Mouse (Mus musculus) stomach, embryonic 15.5 days (tissue): Measurements from ENCODE around the gene Rassf6. TPM values are rescaled to one million over a fixed set of nuclear protein-coding genes. Genes with fewer than 3 reads are reported as not detected.
"Not testable (repeated sequence)": the region's sequence is repeated elsewhere in the genome, so short reads cannot be mapped to it uniquely, and the experiment has no call there.

ENCODE experiments used
- ATAC-seq: fragments of 200-750 bp; cut with Nextera tagmentation; 2 replicates; pipeline ENCODE4 v1.8.0; 2017; ENCODE audit warnings: low read depth, moderate number of reproducible peaks, moderate TSS enrichment; ENCODE audit not compliant: insufficient read depth, low FRiP score
- H3K27ac ChIP-seq: fragments of 300-500 bp; sonication (generic); 2 replicates; pipeline ENCODE4 v1.5.1; 2015; ENCODE audit warnings: mild to moderate bottlenecking, inconsistent platforms
- H3K27me3 ChIP-seq: fragments of 300-500 bp; sonication (generic); replicated peaks from 2 replicates; pipeline ENCODE4 v1.6.1; 2015; ENCODE audit warnings: inconsistent platforms
- H3K36me3 ChIP-seq: fragments of 300-500 bp; sonication (generic); 2 replicates; pipeline ENCODE4 v1.6.1; 2015; ENCODE audit warnings: inconsistent platforms
- H3K4me1 ChIP-seq: fragments of 300-500 bp; sonication (generic); 2 replicates; pipeline ENCODE4 v1.6.1; 2015; ENCODE audit warnings: inconsistent platforms
- H3K4me2 ChIP-seq: fragments of 300-500 bp; sonication (generic); 2 replicates; pipeline ENCODE4 v1.6.1; 2015; ENCODE audit warnings: mild to moderate bottlenecking, inconsistent platforms
- H3K4me3 ChIP-seq: fragments of 300-500 bp; sonication (generic); replicated peaks from 2 replicates; pipeline ENCODE4 v1.5.1; 2015; ENCODE audit warnings: inconsistent platforms
- H3K9ac ChIP-seq: fragments of 300-500 bp; sonication (generic); 2 replicates; pipeline ENCODE4 v1.6.1; 2015; ENCODE audit warnings: inconsistent platforms
- H3K9me3 ChIP-seq: fragments of 300-500 bp; sonication (generic); 2 replicates; pipeline ENCODE4 v1.6.1; 2016; ENCODE audit warnings: inconsistent platforms
- WGBS: fragments of 180-500 bp; shearing (Covaris S2); methylation state at CpG from one replicate; pipeline ENCODE4 v1.1.7; 2015; 5-methylcytosine and 5-hydroxymethylcytosine counted together
- polyA plus RNA-seq: library from polyadenylated mRNA; unstranded; fragments of >200 nt; fragmentation: Nextera tagmentation; extraction: Ambion mirVana; gene quantifications from 2 replicates; pipeline ENCODE4 v1.2.1, GENCODE M21; 2015

The Rassf6 gene
- polyA plus RNA-seq, 1 experiment from 2014 or later, result 12.8 TPM

GRCm38 (mm10) chr5:90621726-90622125 is 18.7 kb downstream of the Rassf6 start:
- ATAC-seq, result no peak

DNA sequence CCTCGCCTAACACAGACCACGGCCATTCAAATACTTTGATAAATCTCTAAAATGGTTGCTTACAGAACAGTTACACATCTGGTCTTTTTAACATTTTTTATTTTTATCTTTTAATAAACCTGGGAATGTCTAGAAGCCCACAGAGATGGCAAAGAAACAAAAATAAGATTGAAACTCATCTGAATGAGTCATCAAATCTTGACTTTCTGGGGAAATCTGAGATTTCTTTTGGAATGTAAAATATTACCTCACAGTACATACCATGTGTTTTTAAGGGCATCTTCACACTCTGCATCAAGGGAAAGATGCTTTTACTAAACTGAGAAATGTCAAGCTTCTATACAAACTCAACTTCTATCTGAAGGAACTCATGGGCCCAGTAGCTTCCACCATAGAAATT is 19.1 kb downstream of the Rassf6 start:
- no peaks in the 10 kb centered on the region for H3K9me3 ChIP-seq
- no peak overlapping the region for H3K4me2 ChIP-seq
- WGBS, result 88% methylated on average over 2 of the region's 2 CpGs
- H3K36me3 ChIP-seq, result no peaks in the 10 kb centered on the region
- no peaks in the 10 kb centered on the region for H3K27me3 ChIP-seq
- H3K4me3 ChIP-seq, result no peak overlapping the region
- no peak overlapping the region for H3K27ac ChIP-seq
- H3K4me1 ChIP-seq, result no peaks in the 10 kb centered on the region
- no peak overlapping the region for H3K9ac ChIP-seq
- ATAC-seq, result no peak

More at GRCm38 (mm10) chr5:90621726-90622125, 18.7 kb downstream of the Rassf6 start:
- H3K4me2 ChIP-seq, result no peak overlapping the region
- H3K4me1 ChIP-seq, result no peaks in the 10 kb centered on the region
- WGBS, result 84% methylated on average over 6 of the region's 6 CpGs
- no peak overlapping the region for H3K4me3 ChIP-seq
- H3K9me3 ChIP-seq, result no peaks in the 10 kb centered on the region
- no peaks in the 10 kb centered on the region for H3K36me3 ChIP-seq
- H3K27ac ChIP-seq, result no peak overlapping the region
- no peaks in the 10 kb centered on the region for H3K27me3 ChIP-seq
- H3K9ac ChIP-seq, result no peak overlapping the region

DNA sequence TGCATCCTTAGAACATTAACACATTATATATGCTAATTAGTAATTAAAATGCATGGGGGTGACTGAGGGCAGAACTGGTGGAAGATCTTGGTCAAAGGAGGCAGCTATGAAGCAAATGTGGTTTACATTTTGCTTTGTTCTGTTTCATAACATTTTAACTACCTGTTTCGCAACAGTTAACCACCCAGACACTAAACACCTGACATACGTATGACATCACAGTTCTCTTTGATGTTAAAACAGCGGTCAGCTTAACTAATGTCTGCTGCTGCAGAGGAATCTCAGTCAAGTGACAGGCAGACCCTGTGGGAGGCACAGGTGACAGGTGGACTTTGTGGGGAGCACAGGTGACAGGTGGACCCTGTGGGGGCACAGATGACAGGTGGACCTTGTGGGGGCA is 22.6 kb downstream of the Rassf6 start:
- no peak overlapping the region for H3K9ac ChIP-seq
- no peak overlapping the region for H3K27ac ChIP-seq
- no peaks in the 10 kb centered on the region for H3K27me3 ChIP-seq
- no peaks in the 10 kb centered on the region for H3K36me3 ChIP-seq
- no peak overlapping the region for H3K4me3 ChIP-seq
- no peak overlapping the region for H3K4me2 ChIP-seq
- 85% methylated on average over 3 of the region's 3 CpGs for WGBS
- 0 out of 2 replicates have a peak, but pooled peaks have one; percentile 35 for ATAC-seq
- H3K9me3 ChIP-seq, result no peaks in the 10 kb centered on the region
- no peaks in the 10 kb centered on the region for H3K4me1 ChIP-seq

DNA sequence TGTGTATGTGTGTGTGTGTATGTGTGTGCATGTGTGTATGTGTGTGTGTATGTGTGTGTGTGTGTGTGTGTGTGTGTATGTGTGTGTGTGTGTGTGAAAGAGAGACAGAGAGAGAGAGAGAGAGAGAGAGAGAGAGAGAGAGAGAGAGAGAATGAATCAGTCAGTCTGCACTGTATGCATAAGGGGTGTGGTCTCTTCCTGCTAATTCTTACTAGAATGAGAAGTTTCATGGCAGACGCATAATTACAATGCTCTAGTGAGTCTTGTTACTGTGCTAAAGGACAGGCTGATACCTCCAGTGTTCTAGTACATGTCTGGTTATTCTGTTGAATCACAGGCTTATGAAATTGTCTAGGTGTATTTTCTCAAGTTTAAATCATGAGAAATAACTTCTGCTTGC is 27.7 kb downstream of the Rassf6 start:
- not testable (repeated sequence) for H3K4me3 ChIP-seq, H3K27ac ChIP-seq, ATAC-seq, H3K9ac ChIP-seq, H3K4me1 ChIP-seq, H3K27me3 ChIP-seq, H3K9me3 ChIP-seq, H3K36me3 ChIP-seq, H3K4me2 ChIP-seq
- 57% methylated on average over 1 of the region's 1 CpGs for WGBS

DNA sequence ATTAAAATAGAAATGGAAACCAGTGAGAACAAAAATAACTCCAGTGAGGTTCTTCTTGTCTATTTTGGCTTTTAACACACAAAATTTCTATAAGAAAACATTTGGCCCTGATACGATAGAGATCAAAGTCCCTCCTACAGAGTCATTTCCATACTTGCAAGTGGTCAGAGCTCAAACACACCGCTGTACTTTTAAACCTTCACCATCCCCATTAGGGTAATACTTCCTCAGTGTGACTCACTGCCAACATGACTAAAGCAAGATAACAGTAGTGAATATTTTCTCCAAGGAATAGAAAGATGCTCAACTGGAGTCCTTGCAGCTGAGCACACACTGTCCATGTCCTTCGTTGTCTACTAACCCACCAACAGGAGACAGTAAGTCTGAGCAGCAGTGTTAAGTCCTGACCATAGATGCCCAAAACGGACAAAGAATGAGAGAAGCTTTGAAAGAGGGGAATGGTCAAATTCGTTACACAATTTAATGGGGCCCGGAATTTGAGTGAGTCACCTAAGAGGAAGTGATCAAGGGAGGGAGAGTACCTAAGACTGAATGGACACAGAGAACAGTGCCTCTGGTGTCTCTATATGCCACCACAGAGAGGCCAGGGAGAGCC is 28.4 kb downstream of the Rassf6 start:
- 78% methylated on average over 6 of the region's 6 CpGs for WGBS
- ATAC-seq, result peak; percentile 27; the same call in 1 of the 2 replicates
- H3K4me2 ChIP-seq, result no peak overlapping the region
- no peak overlapping the region; the same call in 1 of the 2 replicates for H3K27ac ChIP-seq
- H3K27me3 ChIP-seq, result no peaks in the 10 kb centered on the region
- H3K9me3 ChIP-seq, result no peaks in the 10 kb centered on the region
- H3K4me3 ChIP-seq, result no peak overlapping the region
- no peaks in the 10 kb centered on the region; the same call in 1 of the 2 replicates for H3K4me1 ChIP-seq
- H3K9ac ChIP-seq, result no peak overlapping the region
- H3K36me3 ChIP-seq, result no peaks in the 10 kb centered on the region

DNA sequence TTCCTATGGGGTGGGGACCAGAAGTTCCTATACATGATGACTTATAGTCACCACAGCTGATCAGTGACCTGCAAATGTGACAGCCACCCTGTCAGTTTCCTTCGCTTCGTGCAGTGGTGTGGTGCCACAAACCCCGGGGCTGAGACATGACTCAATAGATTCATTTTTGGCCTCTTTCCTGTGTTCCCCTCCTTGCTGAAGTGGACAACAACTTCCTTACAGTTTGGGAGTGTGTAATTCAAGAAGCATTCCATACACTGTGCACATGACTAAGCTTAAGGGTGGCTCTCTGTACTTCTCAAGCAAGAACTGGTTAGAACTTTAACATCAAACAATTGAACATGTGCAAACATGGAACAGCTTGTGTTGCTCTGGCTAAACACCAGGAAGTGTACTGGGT is 29.1 kb downstream of the Rassf6 start:
- no peaks in the 10 kb centered on the region for H3K36me3 ChIP-seq

DNA sequence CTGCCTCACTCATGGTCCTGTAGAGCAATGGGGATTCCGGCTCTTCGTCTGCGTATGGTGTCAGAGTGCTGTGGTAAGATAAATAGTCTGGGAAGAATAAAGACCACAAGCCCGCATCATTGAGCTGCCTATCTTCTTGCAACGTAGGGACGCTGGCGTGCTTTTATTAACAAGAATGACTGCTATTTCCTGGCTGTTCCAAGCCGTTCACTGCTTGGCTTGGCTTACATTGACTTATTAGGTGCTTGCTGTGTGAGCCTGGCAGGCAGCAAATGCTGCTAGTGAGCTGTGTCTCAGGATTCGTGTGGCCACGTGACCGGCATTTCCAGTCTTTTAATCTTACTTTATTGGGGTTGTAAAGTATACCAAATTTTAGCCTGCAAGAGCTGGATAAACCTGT is 31.6 kb downstream of the Rassf6 start:
- Histone ChIP-seq H3K4me3 (no peak overlapping the region), H3K27ac (no peak overlapping the region), H3K4me2 (no peak overlapping the region), H3K36me3 (no peaks in the 10 kb centered on the region), H3K9ac (no peak overlapping the region), H3K9me3 (no peaks in the 10 kb centered on the region), H3K4me1 (no peaks in the 10 kb centered on the region; the same call in 1 of the 2 replicates), H3K27me3 (no peaks in the 10 kb centered on the region)
- no peak; the same call in 1 of the 2 replicates for ATAC-seq
- WGBS, result 44% methylated on average over 11 of the region's 11 CpGs

More for the DNA sequence above, 29.1 kb downstream of the Rassf6 start:
- Histone ChIP-seq H3K9ac (no peak overlapping the region), H3K9me3 (no peaks in the 10 kb centered on the region), H3K27ac (peak overlapping the region; percentile 51; the same call in 1 of the 2 replicates), H3K4me1 (no peaks in the 10 kb centered on the region; the same call in 1 of the 2 replicates), H3K4me3 (no peak overlapping the region), H3K4me2 (no peak overlapping the region), H3K27me3 (no peaks in the 10 kb centered on the region)
- peak; percentile 63 for ATAC-seq
- WGBS, result 76% methylated on average over 3 of the region's 3 CpGs

- Histone ChIP-seq H3K4me2 (peak overlapping the region; percentile 27; the same call in 1 of the 2 replicates), H3K27me3 (no peaks in the 10 kb centered on the region), H3K9ac (no peak overlapping the region), H3K4me3 (no peak overlapping the region), H3K27ac (peak overlapping the region; percentile 21; the same call in 1 of the 2 replicates), H3K36me3 (no peaks in the 10 kb centered on the region), H3K4me1 (no peaks in the 10 kb centered on the region), H3K9me3 (no peaks in the 10 kb centered on the region)
- 9% methylated on average over 13 of the region's 13 CpGs for WGBS
- peak; percentile 63; the same call in 1 of the 2 replicates for ATAC-seq
These were observed 37.0 kb downstream of the Rassf6 start for GRCm38 (mm10) chr5:90603407-90603923.

- WGBS, result 17% methylated on average over 6 of the region's 6 CpGs
- no peak for ATAC-seq
These were observed 39.0 kb downstream of the Rassf6 start for GRCm38 (mm10) chr5:90601469-90601868.

GRCm38 (mm10) chr5:90596155-90596554 is 44.3 kb downstream of the Rassf6 start:
- H3K36me3 ChIP-seq, result no peaks in the 10 kb centered on the region
- 76% methylated on average over 6 of the region's 6 CpGs for WGBS
- H3K4me1 ChIP-seq, result 0 out of 2 replicates have a peak, but pooled peaks cover 6% of the 10 kb centered on the region
- no peak overlapping the region for H3K4me3 ChIP-seq
- H3K27ac ChIP-seq, result no peak overlapping the region
- no peak for ATAC-seq
- H3K27me3 ChIP-seq, result no peaks in the 10 kb centered on the region
- H3K4me2 ChIP-seq, result no peak overlapping the region
- no peaks in the 10 kb centered on the region for H3K9me3 ChIP-seq
- no peak overlapping the region for H3K9ac ChIP-seq

More at GRCm38 (mm10) chr5:90601469-90601868, 39.0 kb downstream of the Rassf6 start:
- Histone ChIP-seq H3K9ac (no peak overlapping the region), H3K36me3 (no peaks in the 10 kb centered on the region), H3K4me1 (no peaks in the 10 kb centered on the region), H3K27ac (no peak overlapping the region), H3K27me3 (no peaks in the 10 kb centered on the region), H3K4me2 (no peak overlapping the region), H3K9me3 (no peaks in the 10 kb centered on the region), H3K4me3 (no peak overlapping the region)

GRCm38 (mm10) chr5:90594945-90595344 is 45.5 kb downstream of the Rassf6 start:
- H3K36me3 ChIP-seq, result no peaks in the 10 kb centered on the region
- 73% methylated on average over 13 of the region's 13 CpGs for WGBS
- no peak overlapping the region for H3K4me2 ChIP-seq
- H3K4me3 ChIP-seq, result no peak overlapping the region
- no peak overlapping the region for H3K9ac ChIP-seq
- H3K4me1 ChIP-seq, result 0 out of 2 replicates have a peak, but pooled peaks cover 6% of the 10 kb centered on the region
- no peak overlapping the region for H3K27ac ChIP-seq
- H3K27me3 ChIP-seq, result no peaks in the 10 kb centered on the region
- ATAC-seq, result no peak
- H3K9me3 ChIP-seq, result no peaks in the 10 kb centered on the region

GRCm38 (mm10) chr5:90591936-90592335 is 48.5 kb downstream of the Rassf6 start:
- ATAC-seq, result no peak
- Histone ChIP-seq H3K4me3 (no peak overlapping the region), H3K4me2 (no peak overlapping the region), H3K27me3 (no peaks in the 10 kb centered on the region), H3K27ac (no peak overlapping the region), H3K9me3 (no peaks in the 10 kb centered on the region), H3K4me1 (0 out of 2 replicates have a peak, but pooled peaks cover 6% of the 10 kb centered on the region), H3K36me3 (no peaks in the 10 kb centered on the region), H3K9ac (no peak overlapping the region)
- WGBS, result 64% methylated on average over 6 of the region's 6 CpGs
